14 mouse cellular contexts compared by ENCODE assay signal in genomic region chr8:58313482-58313881, GRCm38 (mm10).
"Had no signal": no experiment of that assay in that cellular context is flagged by ENCODE, and none has a peak within 500 bp of the region (broad histone marks: within the 10 kb centered on the region; RNA-seq: fewer than 3 reads in every experiment).

No protein-coding gene starts in this region.

- ATAC-seq: midbrain, embryonic 13.5 days; midbrain, embryonic 15.5 days had no signal

- H3K9ac ChIP-seq: lung, embryonic 14.5 days; midbrain, embryonic 13.5 days; midbrain, embryonic 15.5 days; neural tube, embryonic 12.5 days; stomach, embryonic 15.5 days had no signal

- H3K36me3 ChIP-seq: midbrain, embryonic 13.5 days; midbrain, embryonic 15.5 days; neural tube, embryonic 12.5 days; stomach, embryonic 15.5 days had no signal

- H3K27ac ChIP-seq: midbrain, embryonic 13.5 days; midbrain, embryonic 15.5 days; neural tube, embryonic 12.5 days; stomach, embryonic 15.5 days; stomach, postnatal 0 days had no signal

- H3K4me2 ChIP-seq: lung, embryonic 14.5 days; midbrain, embryonic 11.5 days; midbrain, embryonic 13.5 days; midbrain, embryonic 15.5 days; neural tube, embryonic 12.5 days; stomach, embryonic 15.5 days had no signal

- H3K27me3 ChIP-seq: midbrain, embryonic 13.5 days; midbrain, embryonic 15.5 days; neural tube, embryonic 12.5 days; stomach, embryonic 15.5 days had no signal

- H3K9me3 ChIP-seq: midbrain, embryonic 13.5 days; midbrain, embryonic 15.5 days; neural tube, embryonic 12.5 days; stomach, embryonic 15.5 days had no signal

- H3K4me3 ChIP-seq: midbrain, embryonic 13.5 days; midbrain, embryonic 15.5 days; neural tube, embryonic 12.5 days; stomach, embryonic 15.5 days had no signal

- H3K4me1 ChIP-seq: midbrain, embryonic 13.5 days; midbrain, embryonic 15.5 days; neural tube, embryonic 12.5 days; stomach, embryonic 15.5 days had no signal

- DNase-seq: lung, adult 18-20 months; lung, embryonic 14.5 days; lung, postnatal 10 days; lung, postnatal 4 days; right cerebral cortex, postnatal 14 days; thymus, adult 2 months; thymus, postnatal 25 days; thymus, postnatal 4 days had no signal
